Mouse (Mus musculus): ENCODE results near the gene Gm16253.

DNA sequence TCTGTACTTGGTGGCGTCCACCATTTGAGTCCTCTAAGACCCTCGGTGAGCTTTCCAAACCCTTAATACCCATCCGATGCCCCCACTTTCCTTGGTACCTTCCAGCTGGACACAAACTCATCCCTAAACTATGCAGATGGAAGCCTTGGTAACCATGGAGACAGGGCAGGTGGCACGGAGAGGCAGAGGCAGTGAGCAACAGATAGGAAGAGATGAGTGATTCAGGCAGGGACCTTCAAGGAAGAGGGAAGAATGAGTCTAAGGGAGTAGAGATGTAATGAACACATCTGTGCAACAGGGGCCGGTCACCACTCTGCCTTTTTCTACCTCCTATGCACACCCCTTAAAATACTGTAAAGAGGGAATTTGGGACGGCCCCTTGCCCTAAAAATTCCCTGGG lies 18.9 kb downstream of the Gm16253 start:
- TF ChIP-seq CTCF (IDR thresholded peaks at IDR 0.05; ENCODE audit: control insufficient read depth, insufficient read depth, low read length): no peak
- no peak for TF ChIP-seq POLR2A (IDR thresholded peaks at IDR 0.05; ENCODE audit: borderline replicate concordance, control insufficient read depth, low read depth, low read length)

Measured in bone marrow, adult 2 months (tissue).